Mouse (Mus musculus): ENCODE data around the gene Rmi2.

DNA sequence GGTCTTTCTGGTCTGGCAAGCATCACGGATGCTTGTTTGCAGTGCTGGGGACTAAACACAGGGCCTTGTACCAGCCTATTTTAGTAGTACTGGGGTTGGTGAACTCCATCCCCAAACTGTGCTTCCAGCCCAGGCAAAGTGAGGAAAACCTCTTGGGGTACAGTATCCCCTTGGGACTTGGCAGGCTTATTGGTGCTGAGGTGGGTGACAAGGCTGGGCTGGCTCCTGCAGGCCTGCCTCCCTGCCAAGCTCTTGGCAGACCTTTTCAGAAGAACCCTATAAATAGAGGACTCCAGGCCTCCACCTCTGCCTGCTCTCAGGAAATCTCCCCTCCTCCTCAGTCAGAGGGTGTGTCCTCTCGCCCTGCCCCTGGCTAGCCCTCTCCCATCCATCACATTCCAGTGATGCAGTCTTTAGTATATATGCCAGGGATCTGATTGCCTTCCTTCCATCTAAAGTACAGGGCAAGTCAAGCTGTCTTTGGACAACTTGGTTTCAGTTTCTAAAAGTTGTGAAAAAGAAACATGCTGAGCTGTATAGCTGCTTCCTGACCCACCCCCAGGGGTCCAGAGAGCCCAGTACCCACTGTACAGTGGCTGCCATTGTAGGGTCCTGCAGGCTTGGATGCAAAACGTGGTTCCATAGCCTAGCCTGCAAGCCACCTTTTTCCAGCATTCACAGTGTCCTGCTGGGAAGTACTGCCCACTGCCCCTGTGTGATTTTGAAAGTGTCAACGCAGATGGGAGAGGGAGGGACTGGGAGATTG, 47.9 kb upstream of the Rmi2 start:
- TF ChIP-seq CTCF (conservative IDR thresholded peaks at IDR 0.05; ENCODE audit: low read length) (0 out of 2 replicates have a peak, but pooled peaks have one; percentile 1), NANOG (IDR thresholded peaks at IDR 0.05; ENCODE audit: borderline replicate concordance, low read length) (no peak)
